Mouse (Mus musculus) brown adipose tissue, adult 24 weeks (tissue): Measurements from ENCODE around the gene Slc16a11. TPM values are rescaled to one million over a fixed set of nuclear protein-coding genes. Genes with fewer than 3 reads are reported as not detected.

ENCODE experiments used
- H3K27ac ChIP-seq: fragments of 200-500 bp; replicated peaks from 2 replicates; pipeline ENCODE4 v1.5.1; 2012; ENCODE audit warnings: low read depth, mild to moderate bottlenecking, low read length
- H3K4me1 ChIP-seq: fragments of 200-500 bp; 2 replicates; pipeline ENCODE4 v1.6.1; 2012; ENCODE audit warnings: low read length, mixed read lengths; ENCODE audit not compliant: control insufficient read depth, insufficient read depth, insufficient read length
- H3K4me3 ChIP-seq: fragments of 200-500 bp; 2 replicates; pipeline ENCODE4 v1.5.1; 2012; ENCODE audit warnings: low read depth, mild to moderate bottlenecking, low read length, moderate library complexity; ENCODE audit not compliant: insufficient read depth
- polyA plus RNA-seq: library from polyadenylated mRNA; stranded (reverse); fragments of >200 nt; gene quantifications from 2 replicates; pipeline ENCODE4 v1.2.4, GENCODE M21; 2012; ENCODE audit not compliant: missing spikeins, insufficient read depth, insufficient read length

Gene Slc16a11
- polyA plus RNA-seq, 1 experiment = not detected

DNA sequence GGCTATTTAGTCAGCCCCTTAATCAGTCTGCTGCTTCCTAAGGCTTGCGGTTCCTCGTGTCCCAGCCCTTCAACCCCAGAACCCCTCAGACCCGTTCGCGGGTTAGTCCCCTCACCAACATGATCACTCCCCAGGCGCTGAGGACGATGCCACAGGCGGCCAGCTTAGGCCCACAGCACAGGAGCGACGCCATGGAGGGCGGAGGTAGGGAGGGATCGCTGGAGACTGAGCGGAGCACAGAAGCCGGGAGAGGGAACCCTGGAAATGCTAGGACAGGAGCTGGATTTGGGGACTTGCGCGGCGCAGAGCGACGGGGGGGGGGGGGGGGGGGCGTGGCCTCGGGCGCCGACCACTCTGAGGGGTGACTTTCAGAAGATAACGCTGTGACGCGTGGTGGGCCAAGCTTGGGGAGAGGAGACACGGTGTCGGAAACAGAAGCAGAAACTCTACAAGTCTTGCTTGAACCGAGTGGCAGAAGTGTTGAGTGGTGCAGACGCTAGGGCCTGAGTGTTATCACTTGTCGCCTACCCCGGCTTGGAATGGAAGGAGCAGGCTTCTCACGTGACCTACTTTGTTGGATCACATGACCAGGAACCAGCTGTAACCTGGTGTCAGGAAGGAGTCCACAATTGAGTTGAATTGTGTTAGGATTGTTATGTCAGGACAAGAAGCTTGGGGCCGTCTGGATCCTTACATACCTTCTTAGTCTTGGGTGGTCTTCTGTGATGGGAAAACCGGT is 27.2 kb downstream of the Slc16a11 start, which contains the start of the genes Gm21988 and Rnasek:
Gm21988 (minus strand) TSS at position 290 of the 739 bp plus-strand sequence.
Rnasek (minus strand) TSS at position 302 of the 739 bp plus-strand sequence.
- Histone ChIP-seq H3K27ac (peak within 1 kb of the TSS; percentile 97), H3K4me1 (peaks cover 2% of the 10 kb centered on the region; the same call in 1 of the 2 replicates), H3K4me3 (peak within 1 kb of the TSS; percentile 91)

DNA sequence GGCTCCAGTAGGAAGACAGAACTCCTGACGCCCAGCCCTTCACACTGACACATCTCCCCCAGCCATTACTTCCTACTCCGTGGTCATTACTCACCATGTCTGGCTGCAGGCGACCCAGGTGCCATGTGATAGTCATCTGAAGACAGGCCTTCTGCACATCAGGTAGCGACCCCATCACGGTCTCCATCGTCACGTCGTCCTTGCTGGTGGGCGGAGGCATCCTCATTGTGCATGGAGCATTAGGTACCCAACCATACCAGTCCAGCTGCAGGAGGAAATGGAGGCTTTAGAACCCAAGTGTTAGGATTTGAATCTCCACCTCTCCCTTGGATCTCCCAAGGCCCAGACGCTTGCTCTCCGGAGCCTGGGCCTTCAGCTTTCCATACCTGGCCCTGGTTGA is 30.0 kb downstream of the Slc16a11 start:
- Histone ChIP-seq H3K4me1 (0 out of 2 replicates have a peak, but pooled peaks cover 2% of the 10 kb centered on the region), H3K4me3 (no peak overlapping the region), H3K27ac (no peak overlapping the region)

DNA sequence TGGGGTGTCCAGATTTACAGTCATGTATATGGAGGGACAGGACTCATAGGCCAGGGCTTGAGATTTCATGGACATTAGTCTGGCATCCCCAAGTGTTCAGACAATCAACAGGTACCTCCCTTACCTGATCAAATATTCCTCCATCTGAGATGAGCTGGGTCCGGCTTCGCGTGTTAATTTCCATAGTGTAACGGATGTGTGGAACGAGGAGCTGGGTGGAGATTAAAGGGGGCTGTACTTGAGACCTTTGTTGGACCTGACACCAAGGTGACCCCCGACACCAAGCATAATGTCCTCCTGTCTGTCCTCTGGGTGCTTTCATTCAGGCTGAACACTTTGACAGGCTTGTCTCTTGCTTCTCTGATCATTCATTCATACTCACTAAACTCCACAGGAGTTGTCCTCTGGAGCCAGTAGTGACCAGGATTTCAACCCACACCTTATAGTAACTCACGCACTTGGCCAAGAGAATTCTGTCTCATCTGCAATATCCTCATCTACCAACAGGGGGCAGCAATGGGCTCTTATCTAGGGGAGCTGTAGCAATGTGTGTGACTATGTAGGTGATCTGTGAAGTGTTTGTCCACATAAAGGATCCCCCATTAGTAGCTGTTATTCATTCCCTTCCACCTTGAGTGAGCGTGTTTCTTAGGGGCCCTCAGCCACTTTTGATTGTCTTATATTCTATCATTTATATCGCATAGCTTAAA is 34.7 kb downstream of the Slc16a11 start:
- H3K4me3 ChIP-seq = no peak overlapping the region
- no peak overlapping the region for H3K27ac ChIP-seq
- no peaks in the 10 kb centered on the region for H3K4me1 ChIP-seq

DNA sequence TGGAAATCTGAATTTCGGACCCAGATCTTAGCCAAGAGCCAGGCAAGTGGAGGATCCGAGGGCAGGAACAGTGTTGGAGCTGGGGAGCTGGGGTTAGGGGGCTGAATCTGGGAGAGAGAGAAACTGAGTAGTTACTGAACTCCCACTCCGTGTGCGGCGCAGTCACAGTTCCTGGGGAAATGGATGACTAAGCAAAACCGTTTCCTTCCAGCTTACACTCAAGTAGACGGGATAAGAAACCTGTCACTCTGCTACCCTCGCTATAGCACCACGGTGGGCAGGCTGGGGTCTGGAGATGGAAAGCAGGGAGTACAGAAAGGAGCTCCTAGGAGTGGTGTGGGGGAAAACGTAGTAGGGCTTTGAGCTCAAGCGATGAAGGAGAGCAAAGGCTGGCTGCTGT is 37.6 kb downstream of the Slc16a11 start:
- Histone ChIP-seq H3K4me3 (no peak overlapping the region), H3K4me1 (no peaks in the 10 kb centered on the region), H3K27ac (no peak overlapping the region)

DNA sequence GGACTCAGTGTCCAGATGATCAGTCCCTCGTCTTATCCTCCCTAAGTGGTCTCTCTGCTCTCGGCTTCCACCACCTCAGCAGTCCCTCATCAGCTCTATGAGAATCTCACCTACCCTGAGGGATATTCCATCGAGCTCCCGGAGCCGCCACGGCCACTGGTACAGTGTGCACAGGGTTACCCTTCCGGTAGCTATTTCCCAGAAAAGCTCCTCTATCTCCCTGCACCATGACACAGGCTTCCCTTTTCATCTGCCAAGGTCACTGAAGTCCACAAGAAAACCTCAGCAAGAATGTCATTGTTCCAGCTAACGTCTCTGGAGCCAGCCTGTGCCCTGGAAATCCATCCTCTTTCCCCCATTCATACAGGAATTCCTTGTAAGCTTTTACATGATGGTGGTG is 39.3 kb downstream of the Slc16a11 start:
- Histone ChIP-seq H3K27ac (no peak overlapping the region), H3K4me1 (no peaks in the 10 kb centered on the region), H3K4me3 (no peak overlapping the region)

DNA sequence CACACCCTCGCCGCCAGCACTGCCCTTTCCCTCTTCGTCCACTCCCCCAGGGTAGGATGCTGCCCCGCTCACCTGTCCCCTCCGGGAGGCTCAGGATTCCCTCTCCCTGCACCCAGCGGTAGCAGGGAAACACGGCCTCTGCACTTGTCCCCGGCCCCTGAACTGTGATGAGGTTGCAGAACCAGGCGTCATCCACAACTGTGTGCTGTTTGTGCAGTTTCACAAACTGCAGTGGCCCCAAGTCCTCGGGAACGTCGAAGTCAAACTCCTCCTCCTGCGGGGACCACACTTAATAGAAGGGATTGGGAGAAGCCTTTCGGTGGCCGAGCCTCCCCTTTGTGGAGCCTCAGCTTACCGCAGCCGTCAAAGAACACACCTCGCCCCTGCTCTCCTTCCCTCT is 41.8 kb downstream of the Slc16a11 start:
- Histone ChIP-seq H3K4me3 (peak overlapping the region; percentile 64), H3K27ac (no peak overlapping the region), H3K4me1 (no peaks in the 10 kb centered on the region)

DNA sequence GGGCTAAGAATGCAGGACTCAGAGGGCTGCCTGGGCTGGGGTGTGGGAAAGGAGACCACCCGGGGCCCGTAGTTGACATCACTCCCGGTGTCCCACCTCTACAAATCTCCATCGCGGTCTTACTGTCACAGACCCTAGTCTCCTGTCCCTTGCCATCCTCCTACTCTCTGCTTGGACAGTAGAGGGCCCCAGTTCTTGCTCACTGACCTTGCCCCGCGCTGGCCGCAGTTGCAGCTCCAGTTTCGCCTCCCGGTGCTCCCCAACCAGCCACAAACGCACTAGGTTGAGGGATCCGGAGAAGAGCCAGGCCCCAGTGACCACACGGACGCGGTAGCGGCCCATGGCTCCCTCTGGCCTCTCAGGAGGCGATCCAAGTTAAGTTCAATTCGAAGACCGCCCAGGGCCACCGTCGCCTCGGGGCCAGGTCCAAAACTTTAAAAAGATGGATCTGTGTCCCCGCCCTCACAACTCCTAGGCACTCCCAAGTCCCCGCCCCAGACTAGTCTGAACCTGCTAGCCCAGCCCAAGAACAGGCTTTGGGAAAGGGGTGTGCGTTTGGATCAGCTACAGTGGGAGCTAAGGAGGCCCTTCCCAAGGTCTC is 42.5 kb downstream of the Slc16a11 start, which contains the start of gene Alox12:
Alox12 (minus strand) TSS at position 423 of the 601 bp plus-strand sequence.
- Histone ChIP-seq H3K4me3 (peak within 1 kb of the TSS; percentile 64), H3K27ac (no peak within 1 kb of the TSS), H3K4me1 (no peaks in the 10 kb centered on the region)

DNA sequence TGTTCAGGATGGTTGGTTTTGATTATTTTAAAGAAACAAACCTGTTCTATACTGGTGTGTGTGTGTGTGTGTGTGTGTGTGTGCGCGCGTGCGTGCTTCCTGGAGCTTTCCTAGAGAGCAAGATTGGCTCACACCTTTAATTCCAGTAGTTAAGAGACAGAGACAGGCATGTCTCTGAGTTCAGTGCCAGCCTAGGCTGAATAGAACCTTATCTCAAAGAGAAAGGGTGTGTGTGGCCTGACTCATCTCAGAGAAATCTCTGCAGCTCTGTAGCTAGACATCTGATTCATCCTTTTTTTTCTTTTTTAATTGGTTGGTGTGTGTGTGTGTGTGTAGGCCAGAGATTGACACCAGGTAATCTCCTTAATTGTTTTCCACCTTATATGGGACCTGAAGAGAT is 46.5 kb downstream of the Slc16a11 start:
- Histone ChIP-seq H3K4me3 (no peak overlapping the region), H3K27ac (no peak overlapping the region), H3K4me1 (no peaks in the 10 kb centered on the region)

DNA sequence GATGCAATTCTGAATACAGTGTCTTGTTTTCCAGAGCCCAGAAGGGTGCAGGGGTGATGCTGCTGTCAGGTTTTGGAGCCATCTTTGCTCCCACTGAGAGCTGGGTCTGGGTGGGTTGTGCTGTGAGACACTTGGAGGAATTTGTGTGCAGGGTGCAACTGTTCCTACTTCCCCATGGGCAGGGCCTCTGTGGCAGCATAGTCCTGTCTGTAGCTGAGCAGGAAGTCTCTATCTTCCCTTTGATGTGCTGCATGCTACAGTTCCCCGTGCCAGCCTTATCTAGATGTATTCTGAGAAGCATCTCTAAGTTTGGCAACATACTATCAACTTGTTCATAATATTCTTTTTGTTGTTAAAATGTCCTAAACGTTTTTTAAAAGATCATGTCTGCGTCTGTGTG is 52.7 kb downstream of the Slc16a11 start:
- Histone ChIP-seq H3K4me1 (peaks cover 11% of the 10 kb centered on the region), H3K27ac (no peak overlapping the region), H3K4me3 (no peak overlapping the region)

DNA sequence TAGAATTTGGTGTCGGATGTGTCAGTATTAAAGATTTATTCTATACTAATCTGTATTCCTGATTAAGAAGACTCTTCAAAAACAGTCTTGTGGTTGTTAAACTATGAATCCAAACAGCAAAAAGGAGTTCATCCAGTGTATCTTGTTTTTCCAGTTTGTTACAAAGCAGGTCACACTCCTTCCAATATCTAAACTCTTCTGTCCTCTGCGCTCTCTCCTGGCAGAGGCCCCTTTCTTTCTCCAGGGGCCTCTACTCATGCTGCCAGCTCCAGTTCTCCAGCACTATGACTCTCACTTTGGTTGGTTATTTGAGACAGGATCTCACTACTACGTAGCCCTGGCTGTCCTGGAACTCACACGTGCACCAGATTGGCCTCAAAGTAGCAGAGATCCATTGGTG is 53.3 kb downstream of the Slc16a11 start:
- H3K4me3 ChIP-seq = no peak overlapping the region
- H3K4me1 ChIP-seq = peaks cover 11% of the 10 kb centered on the region
- no peak overlapping the region for H3K27ac ChIP-seq

Other genes with a start within 250 kb of the Slc16a11 start
- gene Cldn7, start 248.0 kb upstream of the Slc16a11 start, polyA plus RNA-seq = not detected in 2 replicates
- gene Ctdnep1, start 231.6 kb upstream of the Slc16a11 start, polyA plus RNA-seq = 82.4 and 122 TPM in 2 replicates
- gene Elp5, start 230.2 kb upstream of the Slc16a11 start, polyA plus RNA-seq = 66.7 and 78.0 TPM in 2 replicates
- 576 and 663 TPM in 2 replicates for gene Gabarap, start 221.6 kb upstream of the Slc16a11 start, polyA plus RNA-seq
- 24.2 and 26.4 TPM in 2 replicates for gene Phf23, start 217.0 kb upstream of the Slc16a11 start, polyA plus RNA-seq
- 2.6 and 4.9 TPM in 2 replicates for gene Dvl2, start 212.2 kb upstream of the Slc16a11 start, polyA plus RNA-seq
- gene Acadvl, start 197.3 kb upstream of the Slc16a11 start, polyA plus RNA-seq = 1,981 and 2,287 TPM in 2 replicates
- 2.4 and 2.7 TPM in 2 replicates for gene Dlg4, start 195.8 kb upstream of the Slc16a11 start, polyA plus RNA-seq
- gene Asgr1, start 158.7 kb upstream of the Slc16a11 start, polyA plus RNA-seq = 0.87 TPM in 1 of 2 replicates, not detected in the other
- not detected in 2 replicates for gene Asgr2, start 120.1 kb upstream of the Slc16a11 start, polyA plus RNA-seq
- 13.1 and 16.8 TPM in 2 replicates for gene Mgl2, start 82.4 kb upstream of the Slc16a11 start, polyA plus RNA-seq
- 8.7 and 15.9 TPM in 2 replicates for gene Clec10a, start 56.6 kb upstream of the Slc16a11 start, polyA plus RNA-seq
- gene Slc16a13, start 8.3 kb downstream of the Slc16a11 start, polyA plus RNA-seq = 0.67 and 2.2 TPM in 2 replicates
- gene Bcl6b, start 17.0 kb downstream of the Slc16a11 start, polyA plus RNA-seq = 7.0 and 13.4 TPM in 2 replicates
- 28.7 and 40.6 TPM in 2 replicates for gene 0610010K14Rik, start 25.2 kb downstream of the Slc16a11 start, polyA plus RNA-seq
- gene Gm21988, start 27.1 kb downstream of the Slc16a11 start, polyA plus RNA-seq = 4.0 and 4.8 TPM in 2 replicates
- 214 and 232 TPM in 2 replicates for gene Rnasek, start 27.1 kb downstream of the Slc16a11 start, polyA plus RNA-seq
- gene Alox12, start 42.6 kb downstream of the Slc16a11 start, polyA plus RNA-seq = 0.44 and 1.5 TPM in 2 replicates
- gene Alox12e, start 109.9 kb downstream of the Slc16a11 start, polyA plus RNA-seq = not detected in 2 replicates
- gene Alox15, start 139.3 kb downstream of the Slc16a11 start, polyA plus RNA-seq = 0.46 and 0.55 TPM in 2 replicates
- gene Pelp1, start 197.3 kb downstream of the Slc16a11 start, polyA plus RNA-seq = 4.6 and 5.4 TPM in 2 replicates
- 8.2 and 13.4 TPM in 2 replicates for gene Arrb2, start 219.9 kb downstream of the Slc16a11 start, polyA plus RNA-seq
- 15.0 and 16.7 TPM in 2 replicates for gene Med11, start 239.2 kb downstream of the Slc16a11 start, polyA plus RNA-seq
- 0.42 TPM in 1 of 2 replicates, not detected in the other for gene Zmynd15, start 246.7 kb downstream of the Slc16a11 start, polyA plus RNA-seq
- 5.0 TPM in 2 replicates for gene Cxcl16, start 247.2 kb downstream of the Slc16a11 start, polyA plus RNA-seq